Mouse (Mus musculus): Measurements from ENCODE around the gene Dgkd.

- no peak for TF ChIP-seq CTCF (IDR thresholded peaks at IDR 0.05; ENCODE audit: extremely low read depth, insufficient read depth, low read length)
- no peak for TF ChIP-seq POLR2A (IDR thresholded peaks at IDR 0.05; ENCODE audit: extremely low read depth, insufficient read depth, low read length)
Observed at GRCm38 (mm10) chr1:87890960-87891359, 37.9 kb downstream of the Dgkd start.
